Mouse (Mus musculus) bone marrow, adult 2 months (tissue): ENCODE data around the gene Ptpn22.

ENCODE experiments used
- CTCF ChIP-seq: fragments of 200-500 bp; IDR thresholded peaks from 2 replicates; pipeline ENCODE4 v1.5.1; 2011; ENCODE audit warnings: low read length, control low read depth; ENCODE audit not compliant: control insufficient read depth, insufficient read depth
- POLR2A ChIP-seq: fragments of 200-500 bp; IDR thresholded peaks from 2 replicates; pipeline ENCODE4 v1.6.1; 2011; ENCODE audit warnings: low read depth, mild to moderate bottlenecking, control low read depth, low read length, borderline replicate concordance; ENCODE audit not compliant: control insufficient read depth

- TF ChIP-seq CTCF, result no peak
- no peak for TF ChIP-seq POLR2A
Observed at GRCm38 (mm10) chr3:103920094-103920493, 60.5 kb downstream of the Ptpn22 start.
